In the genomic region with DNA sequence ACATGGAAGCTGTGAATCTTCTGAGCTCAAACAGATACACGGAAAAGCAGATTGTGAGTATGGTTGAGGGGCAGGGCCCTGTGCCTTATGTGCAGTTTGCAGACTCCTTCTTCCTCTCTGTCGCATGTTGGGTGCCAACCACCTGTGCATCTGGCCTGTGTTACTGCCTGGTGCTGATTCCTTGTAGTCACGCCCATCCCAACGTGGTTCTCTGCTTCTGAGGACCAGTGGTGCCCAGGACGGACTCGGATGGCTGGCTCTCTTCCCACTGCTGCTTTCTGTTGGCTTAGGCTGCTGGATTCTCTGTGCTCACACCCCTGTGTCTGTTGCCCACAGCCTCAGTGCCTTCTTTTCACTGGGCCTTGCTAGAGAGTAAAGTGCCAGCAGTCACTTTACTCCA, we compare ENCODE assay signal across 26 mouse cellular contexts. TPM values are rescaled to one million over a fixed set of nuclear protein-coding genes. Genes with fewer than 3 reads are reported as not detected.
DNase-seq lines count a peak whose midpoint lies in the region; ATAC-seq and TF ChIP-seq lines count a peak whose summit lies in the region.
"Had no signal": no experiment of that assay in that cellular context is flagged by ENCODE, and none has a peak within 500 bp of the region (broad histone marks: within the 10 kb centered on the region; RNA-seq: fewer than 3 reads in every experiment).

No protein-coding gene starts in this region.

- peak; percentile 32 for DNase-seq in cerebellum, adult 11-12 months
- no peak for DNase-seq in cerebellum, adult 11 months
- peak; percentile 42 to 55 for DNase-seq in right cerebral cortex, postnatal 10 days (ENCODE audit: low spot score in 2 of 2)
- DNase-seq in right cerebral cortex, adult 2 months (ENCODE audit: low spot score in 2 of 2), result no peak
- DNase-seq in adrenal gland, adult (ENCODE audit: inconsistent age in 2 of 2, low spot score in 1 of 2), result no peak
- DNase-seq: adrenal gland, postnatal 10 days; gastrocnemius, postnatal 25 days; heart, adult 2 months; heart, postnatal 4 days; kidney, adult 2 months; lung, embryonic 14.5 days; lung, postnatal 14 days; right cerebral cortex, postnatal 14 days had no signal

- 89% methylated on average over 6 of the region's 6 CpGs for WGBS in intestine, postnatal 0 days
- WGBS in intestine, embryonic 15.5 days, result 91% methylated on average over 6 of the region's 6 CpGs

- H3K4me3 ChIP-seq in intestine, postnatal 0 days (ENCODE audit: low read depth, low read length), result no peak overlapping the region
- no peak overlapping the region for H3K4me3 ChIP-seq in intestine, embryonic 15.5 days (replicated peaks)
- H3K4me3 ChIP-seq: heart, adult 2 months; heart, embryonic 12.5 days; hindbrain, embryonic 13.5 days; layer of hippocampus, adult 2 months; left cerebral cortex, adult 2 months; liver, embryonic 15.5 days; neural tube, embryonic 13.5 days; stomach, embryonic 15.5 days had no signal

- no peak overlapping the region for H3K9ac ChIP-seq in intestine, postnatal 0 days (ENCODE audit: low read depth, low read length)
- H3K9ac ChIP-seq in intestine, embryonic 15.5 days, result no peak overlapping the region
- H3K9ac ChIP-seq: heart, embryonic 12.5 days; hindbrain, embryonic 13.5 days; liver, embryonic 15.5 days; lung, embryonic 14.5 days; neural tube, embryonic 13.5 days; stomach, embryonic 15.5 days had no signal

- TF ChIP-seq CTCF in intestine, postnatal 0 days (IDR thresholded peaks at IDR 0.05; ENCODE audit: low read depth), result no peak

- H3K27me3 ChIP-seq in intestine, postnatal 0 days (replicated peaks; ENCODE audit: control insufficient read depth, insufficient read depth, low read length), result no peaks in the 10 kb centered on the region
- no peaks in the 10 kb centered on the region for H3K27me3 ChIP-seq in intestine, embryonic 15.5 days (replicated peaks)
- H3K27me3 ChIP-seq: CH12.LX; heart, embryonic 12.5 days; hindbrain, embryonic 13.5 days; liver, embryonic 15.5 days; neural tube, embryonic 13.5 days; stomach, embryonic 15.5 days had no signal

- ATAC-seq in intestine, postnatal 0 days, result no peak
- ATAC-seq in intestine, embryonic 15.5 days, result no peak
- ATAC-seq: forebrain, embryonic 14.5 days; inflammation-experienced regulatory T-cells, adult 6 months had no signal

- H3K4me2 ChIP-seq in intestine, postnatal 0 days (replicated peaks; ENCODE audit: low read depth), result no peak overlapping the region
- H3K4me2 ChIP-seq in intestine, embryonic 15.5 days (replicated peaks), result no peak overlapping the region
- H3K4me2 ChIP-seq: heart, embryonic 12.5 days; hindbrain, embryonic 13.5 days; liver, embryonic 15.5 days; lung, embryonic 14.5 days; neural tube, embryonic 13.5 days; stomach, embryonic 15.5 days had no signal

- H3K27ac ChIP-seq in intestine, postnatal 0 days (ENCODE audit: low read depth, low read length), result peak overlapping the region; percentile 41; the same call in 1 of the 2 replicates
- no peak overlapping the region for H3K27ac ChIP-seq in intestine, embryonic 15.5 days
- H3K27ac ChIP-seq: heart, adult 2 months; hindbrain, embryonic 13.5 days; layer of hippocampus, adult 2 months; left cerebral cortex, adult 2 months; liver, embryonic 15.5 days; neural tube, embryonic 13.5 days; stomach, embryonic 15.5 days had no signal

- H3K4me1 ChIP-seq in intestine, postnatal 0 days (replicated peaks; ENCODE audit: control insufficient read depth, insufficient read depth, low read length), result no peaks in the 10 kb centered on the region
- H3K4me1 ChIP-seq in intestine, embryonic 15.5 days (replicated peaks), result no peaks in the 10 kb centered on the region
- H3K4me1 ChIP-seq: heart, embryonic 12.5 days; hindbrain, embryonic 13.5 days; neural tube, embryonic 13.5 days; stomach, embryonic 15.5 days had no signal

- H3K9me3 ChIP-seq in intestine, postnatal 0 days (ENCODE audit: control insufficient read depth), result no peaks in the 10 kb centered on the region
- H3K9me3 ChIP-seq in intestine, embryonic 15.5 days, result no peaks in the 10 kb centered on the region
- H3K9me3 ChIP-seq: heart, embryonic 12.5 days; hindbrain, embryonic 13.5 days; liver, embryonic 15.5 days; neural tube, embryonic 13.5 days; stomach, embryonic 15.5 days had no signal

- peaks cover 66% of the 10 kb centered on the region for H3K36me3 ChIP-seq in intestine, postnatal 0 days (ENCODE audit: control insufficient read depth, insufficient read depth)
- H3K36me3 ChIP-seq in intestine, embryonic 15.5 days, result peaks cover 34% of the 10 kb centered on the region; the same call in 1 of the 2 replicates

RNA-seq across cellular contexts. Expression of a gene that starts 35.6 kb away (rescaled TPM):
- 69.7 and 76.6 TPM in 2 replicates for polyA plus RNA-seq in intestine, postnatal 0 days (2015; fragmentation: Nextera tagmentation; extraction: Ambion mirVana)
- polyA plus RNA-seq in intestine, embryonic 15.5 days (2015; fragmentation: Nextera tagmentation; extraction: Ambion mirVana), result 79.1 and 84.1 TPM in 2 replicates

RNA-seq across cellular contexts. Expression of a gene that starts 57.6 kb away (rescaled TPM):
- 8.9 and 9.8 TPM in 2 replicates for polyA plus RNA-seq in intestine, postnatal 0 days (2015; fragmentation: Nextera tagmentation; extraction: Ambion mirVana)
- polyA plus RNA-seq in intestine, embryonic 15.5 days (2015; fragmentation: Nextera tagmentation; extraction: Ambion mirVana), result 0.21 and 0.24 TPM in 2 replicates
- polyA plus RNA-seq: heart, adult 2 months; liver, adult 2 months had no signal

RNA-seq across cellular contexts. Expression of a gene that starts 57.9 kb away (rescaled TPM):
- 20.5 and 23.8 TPM in 2 replicates for polyA plus RNA-seq in intestine, postnatal 0 days (2015; fragmentation: Nextera tagmentation; extraction: Ambion mirVana)
- 52.6 and 62.3 TPM in 2 replicates for polyA plus RNA-seq in intestine, embryonic 15.5 days (2015; fragmentation: Nextera tagmentation; extraction: Ambion mirVana)

Comparison
In these comparisons a context has a peak if more than half of its experiments do, and no peak if none do; other contexts are left out.
1. DNase-seq: peak in cerebellum, adult 11-12 months (single experiment) and right cerebral cortex, postnatal 10 days (2 of 2); none in cerebellum, adult 11 months (single experiment), right cerebral cortex, adult 2 months (0 of 2) and adrenal gland, adult (0 of 2).